Mouse (Mus musculus) testis, adult 2 months (tissue): ENCODE measurements around the gene Lpcat1. TPM values are rescaled to one million over a fixed set of nuclear protein-coding genes. Genes with fewer than 3 reads are reported as not detected.
A peak's percentile ranks its signal among the peaks of the same experiment; 100 is the strongest.

Experiments
- H3K27ac ChIP-seq: fragments of 200-500 bp; 2 replicates; pipeline ENCODE4 v1.5.1; 2012; ENCODE audit warnings: low read depth, low read length; ENCODE audit not compliant: control insufficient read depth, insufficient read depth
- H3K27me3 ChIP-seq: fragments of 200-500 bp; 2 replicates; pipeline ENCODE4 v1.6.1; 2012; ENCODE audit warnings: mild to moderate bottlenecking, low read length, moderate library complexity; ENCODE audit not compliant: control insufficient read depth, insufficient read depth
- H3K36me3 ChIP-seq: fragments of 200-500 bp; 2 replicates; pipeline ENCODE4 v1.6.1; 2012; ENCODE audit warnings: mild to moderate bottlenecking, low read length; ENCODE audit not compliant: control insufficient read depth, insufficient read depth
- H3K4me1 ChIP-seq: fragments of 200-500 bp; 2 replicates; pipeline ENCODE4 v1.6.1; 2012; ENCODE audit warnings: low read length; ENCODE audit not compliant: control insufficient read depth, insufficient read depth
- H3K4me3 ChIP-seq: fragments of 200-500 bp; 2 replicates; pipeline ENCODE4 v1.5.1; 2012; ENCODE audit warnings: low read depth, mild to moderate bottlenecking, low read length, moderate library complexity, mixed read lengths; ENCODE audit not compliant: control insufficient read depth
- CTCF ChIP-seq: fragments of 200-500 bp; IDR thresholded peaks from 2 replicates; pipeline ENCODE4 v1.5.1; 2012; ENCODE audit warnings: low read depth, mild to moderate bottlenecking, inconsistent platforms, low read length, moderate library complexity; ENCODE audit not compliant: control insufficient read depth, insufficient read depth, insufficient replicate concordance
- POLR2A ChIP-seq: fragments of 200-500 bp; IDR thresholded peaks from 2 replicates; pipeline ENCODE4 v1.6.1; 2012; ENCODE audit warnings: low read depth, mild to moderate bottlenecking, inconsistent platforms, low read length, moderate library complexity; ENCODE audit not compliant: control insufficient read depth
- polyA plus RNA-seq: library from polyadenylated mRNA; depleted of rRNA; stranded (reverse); fragments of >200 nt; gene quantifications from 2 replicates; pipeline ENCODE4 v1.2.3, GENCODE M21; 2012; rRNA removed

Lpcat1 gene
- 1.9 and 2.0 TPM in 2 replicates for polyA plus RNA-seq

- peak within 1 kb of the TSS; percentile 81 for H3K4me3 ChIP-seq
- TF ChIP-seq POLR2A (no peak), CTCF (no peak)
These were observed at the start of gene Lpcat1 for GRCm38 (mm10) chr13:73467034-73467420. Lpcat1 (plus strand) TSS chr13:73467197.

GRCm38 (mm10) chr13:73417478-73418220, 49.3 kb upstream of the Lpcat1 start:
- H3K36me3 ChIP-seq, result no peaks in the 10 kb centered on the region
- TF ChIP-seq CTCF, result peak; percentile 27; the same call in 1 of the 2 replicates
- TF ChIP-seq POLR2A, result no peak
- no peaks in the 10 kb centered on the region for H3K27me3 ChIP-seq
- no peaks in the 10 kb centered on the region for H3K4me1 ChIP-seq
- H3K27ac ChIP-seq, result no peak overlapping the region
- H3K4me3 ChIP-seq, result no peak overlapping the region

More at GRCm38 (mm10) chr13:73467034-73467420, at the start of gene Lpcat1:
- Histone ChIP-seq H3K27me3 (no peaks in the 10 kb centered on the region), H3K4me1 (peaks cover 11% of the 10 kb centered on the region), H3K36me3 (no peaks in the 10 kb centered on the region), H3K27ac (no peak within 1 kb of the TSS)

- H3K27ac ChIP-seq, result no peak overlapping the region
- TF ChIP-seq CTCF (no peak), POLR2A (no peak)
- no peaks in the 10 kb centered on the region for H3K27me3 ChIP-seq
- H3K4me1 ChIP-seq, result no peaks in the 10 kb centered on the region
- no peak overlapping the region for H3K4me3 ChIP-seq
- H3K36me3 ChIP-seq, result no peaks in the 10 kb centered on the region
These were observed 48.7 kb upstream of the Lpcat1 start for GRCm38 (mm10) chr13:73418297-73418696.

- Histone ChIP-seq H3K4me1 (no peaks in the 10 kb centered on the region), H3K4me3 (no peak overlapping the region), H3K36me3 (no peaks in the 10 kb centered on the region), H3K27ac (no peak overlapping the region), H3K27me3 (no peaks in the 10 kb centered on the region)
- TF ChIP-seq POLR2A (no peak), CTCF (no peak)
These were observed 47.8 kb upstream of the Lpcat1 start for GRCm38 (mm10) chr13:73419244-73419643.

GRCm38 (mm10) chr13:73423043-73423442, 44.0 kb upstream of the Lpcat1 start:
- TF ChIP-seq CTCF, result no peak
- no peak for TF ChIP-seq POLR2A
- Histone ChIP-seq H3K36me3 (no peaks in the 10 kb centered on the region), H3K4me3 (no peak overlapping the region), H3K27ac (no peak overlapping the region), H3K4me1 (no peaks in the 10 kb centered on the region), H3K27me3 (no peaks in the 10 kb centered on the region)

GRCm38 (mm10) chr13:73425035-73425434, 42.0 kb upstream of the Lpcat1 start:
- TF ChIP-seq POLR2A (no peak), CTCF (no peak)
- Histone ChIP-seq H3K36me3 (no peaks in the 10 kb centered on the region), H3K27ac (no peak overlapping the region), H3K4me3 (no peak overlapping the region), H3K27me3 (no peaks in the 10 kb centered on the region), H3K4me1 (no peaks in the 10 kb centered on the region)

GRCm38 (mm10) chr13:73425839-73426490, 41.0 kb upstream of the Lpcat1 start:
- Histone ChIP-seq H3K36me3 (no peaks in the 10 kb centered on the region), H3K4me3 (no peak overlapping the region), H3K27me3 (no peaks in the 10 kb centered on the region), H3K4me1 (no peaks in the 10 kb centered on the region), H3K27ac (no peak overlapping the region)
- TF ChIP-seq POLR2A (no peak), CTCF (peak; percentile 82; the same call in 1 of the 2 replicates)

- no peak for TF ChIP-seq CTCF
- no peak for TF ChIP-seq POLR2A
- Histone ChIP-seq H3K4me1 (no peaks in the 10 kb centered on the region), H3K4me3 (no peak overlapping the region), H3K36me3 (no peaks in the 10 kb centered on the region), H3K27ac (no peak overlapping the region), H3K27me3 (no peaks in the 10 kb centered on the region)
These were observed 40.4 kb upstream of the Lpcat1 start for GRCm38 (mm10) chr13:73426587-73426986.
